Mouse (Mus musculus) hindbrain, embryonic 14.5 days (tissue): Measurements from ENCODE around the gene Sgtb. TPM values are rescaled to one million over a fixed set of nuclear protein-coding genes. Genes with fewer than 3 reads are reported as not detected.

Experiments
- ATAC-seq: fragments of 200-750 bp; cut with Nextera tagmentation; 2 replicates; pipeline ENCODE4 v1.8.0; 2017; ENCODE audit warnings: moderate number of reproducible peaks, mild to moderate bottlenecking, moderate TSS enrichment, moderate library complexity; ENCODE audit not compliant: low FRiP score
- DNase-seq: peaks from one replicate; pipeline ENCODE4 v3.0.0-alpha.2; 2015; ENCODE audit warnings: low spot score
- H3K27ac ChIP-seq: fragments of 300-500 bp; sonication (generic); 2 replicates; pipeline ENCODE4 v1.5.1; 2014; ENCODE audit warnings: mild to moderate bottlenecking, moderate library complexity
- H3K27me3 ChIP-seq: fragments of 300-500 bp; sonication (generic); 2 replicates; pipeline ENCODE4 v1.6.1; 2014; ENCODE audit warnings: mild to moderate bottlenecking, low read length, mixed read lengths; ENCODE audit not compliant: control insufficient read depth, insufficient read depth
- H3K36me3 ChIP-seq: fragments of 300-500 bp; sonication (generic); replicated peaks from 2 replicates; pipeline ENCODE4 v1.6.1; 2014; ENCODE audit not compliant: control insufficient read depth, insufficient read depth
- H3K4me1 ChIP-seq: fragments of 300-500 bp; sonication (generic); replicated peaks from 2 replicates; pipeline ENCODE4 v1.6.1; 2014; ENCODE audit warnings: antibody characterized with exemption, low read length, mixed read lengths; ENCODE audit not compliant: control insufficient read depth, insufficient read depth
- H3K4me2 ChIP-seq: fragments of 300-500 bp; sonication (generic); replicated peaks from 2 replicates; pipeline ENCODE4 v1.6.1; 2014; ENCODE audit warnings: mild to moderate bottlenecking, moderate library complexity
- H3K4me3 ChIP-seq: fragments of 300-500 bp; sonication (generic); replicated peaks from 2 replicates; pipeline ENCODE4 v1.5.1; 2014; ENCODE audit warnings: mild to moderate bottlenecking, low read length
- H3K9ac ChIP-seq: fragments of 300-500 bp; sonication (generic); 2 replicates; pipeline ENCODE4 v1.6.1; 2014
- H3K9me3 ChIP-seq: fragments of 300-500 bp; sonication (generic); 2 replicates; pipeline ENCODE4 v1.6.1; 2016; ENCODE audit warnings: low read length; ENCODE audit not compliant: control insufficient read depth
- WGBS: fragments of 180-500 bp; shearing (Covaris S2); extraction: QIAGEN DNeasy Blood & Tissue Kit; methylation state at CpG from one replicate; pipeline ENCODE4 v1.1.7; 2014; 5-methylcytosine and 5-hydroxymethylcytosine counted together
- polyA plus RNA-seq: library from polyadenylated mRNA; unstranded; fragments of >200 nt; fragmentation: Nextera tagmentation; extraction: Ambion mirVana; gene quantifications from 2 replicates; pipeline ENCODE4 v1.2.1, GENCODE M21; 2014

Sgtb gene
- polyA plus RNA-seq, 1 experiment from 2014 or later: 33.5 TPM

DNA sequence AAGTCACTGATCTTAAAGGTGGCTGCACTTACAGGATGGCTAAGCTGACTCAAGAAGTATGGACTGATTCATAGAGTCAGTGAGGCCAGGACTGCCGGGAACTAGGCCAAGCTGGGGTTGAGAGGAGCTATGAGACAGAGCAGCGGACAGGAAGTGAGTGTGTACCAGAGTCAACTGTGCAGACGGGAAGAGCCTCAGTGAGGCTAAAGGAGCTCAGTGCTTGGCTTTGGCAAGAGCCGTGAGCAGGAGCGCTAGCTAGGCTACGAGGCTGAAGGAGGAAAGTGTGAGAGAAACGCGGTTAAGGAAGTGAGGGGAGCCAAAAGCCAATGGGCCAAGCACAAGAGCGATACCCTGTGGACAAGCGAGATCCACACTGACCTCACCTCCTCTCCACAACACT is 34.8 kb upstream of the Sgtb start:
- Histone ChIP-seq H3K36me3 (peaks cover 33% of the 10 kb centered on the region), H3K4me3 (no peak overlapping the region), H3K4me2 (no peak overlapping the region), H3K4me1 (no peaks in the 10 kb centered on the region), H3K27ac (no peak overlapping the region), H3K27me3 (no peaks in the 10 kb centered on the region), H3K9me3 (no peaks in the 10 kb centered on the region), H3K9ac (no peak overlapping the region)
- DNase-seq (no peak), ATAC-seq (no peak)
- 82% methylated on average over 10 of the region's 10 CpGs for WGBS

DNA sequence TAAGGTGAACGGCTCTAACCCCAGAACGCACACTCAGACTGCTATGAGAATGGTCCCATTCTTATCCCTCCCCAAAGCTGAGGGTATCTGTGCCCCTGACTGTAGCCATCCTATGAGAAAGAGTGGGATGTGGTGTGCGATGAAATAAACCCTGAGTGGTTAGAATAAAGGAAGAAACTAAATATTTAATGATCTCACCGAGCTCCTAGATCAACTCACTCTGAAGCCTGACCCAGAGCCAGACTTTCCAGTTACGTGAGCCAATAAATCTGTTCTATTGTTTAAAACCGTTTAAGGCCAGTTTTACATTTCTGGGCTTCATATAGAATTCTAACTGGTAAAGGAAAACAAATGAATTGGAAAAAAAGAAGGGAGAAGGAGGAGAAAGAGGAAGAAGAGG is 32.5 kb upstream of the Sgtb start:
- Histone ChIP-seq H3K36me3 (peaks cover 12% of the 10 kb centered on the region), H3K4me3 (no peak overlapping the region), H3K9ac (no peak overlapping the region), H3K9me3 (no peaks in the 10 kb centered on the region), H3K27ac (no peak overlapping the region), H3K4me1 (no peaks in the 10 kb centered on the region), H3K27me3 (no peaks in the 10 kb centered on the region), H3K4me2 (no peak overlapping the region)
- DNase-seq (no peak), ATAC-seq (no peak)
- whole genome bisulfite sequencing: 84% methylated on average over 6 of the region's 6 CpGs

DNA sequence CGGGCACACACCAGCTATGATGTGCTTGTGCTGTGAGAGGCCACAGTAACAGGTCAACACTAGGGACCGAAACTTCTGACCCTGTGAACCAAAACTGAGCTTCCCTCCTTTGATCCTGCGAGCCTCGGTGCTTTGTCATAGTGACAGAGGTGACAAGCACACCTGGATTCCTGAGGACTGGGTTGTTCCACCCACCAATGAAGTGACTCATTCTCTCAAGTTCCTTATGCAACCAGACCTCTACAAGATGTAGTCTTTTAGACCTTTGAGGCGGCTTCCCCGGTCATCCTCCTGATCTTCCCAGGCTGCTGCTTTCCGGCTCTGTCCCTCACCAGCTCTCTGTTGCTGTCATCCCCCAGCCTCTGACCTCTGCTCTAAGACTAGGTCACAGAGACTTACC is 27.0 kb upstream of the Sgtb start:
- Histone ChIP-seq H3K27me3 (no peaks in the 10 kb centered on the region), H3K4me2 (no peak overlapping the region), H3K9ac (no peak overlapping the region), H3K4me1 (no peaks in the 10 kb centered on the region), H3K36me3 (no peaks in the 10 kb centered on the region), H3K9me3 (no peaks in the 10 kb centered on the region), H3K4me3 (no peak overlapping the region), H3K27ac (no peak overlapping the region)
- ATAC-seq (no peak), DNase-seq (no peak)
- 92% methylated on average over 7 of the region's 7 CpGs for WGBS

DNA sequence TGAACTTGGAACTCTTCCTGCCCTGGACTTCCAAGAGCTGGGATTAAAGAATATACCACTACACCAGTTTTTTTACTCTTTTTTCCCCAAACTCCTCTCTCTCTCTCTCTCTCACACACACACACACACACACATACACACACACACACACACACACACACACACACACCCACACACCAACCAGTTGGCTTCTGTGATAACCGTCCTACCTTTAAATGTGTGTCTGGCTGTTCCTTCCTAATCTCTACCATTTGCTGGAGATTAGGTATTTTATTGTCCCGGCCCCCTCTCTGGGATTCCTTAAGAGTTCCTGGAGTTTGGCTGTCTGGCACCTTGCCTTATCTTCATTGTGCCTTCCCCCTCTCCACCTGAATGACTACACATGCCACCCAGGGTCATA is 24.9 kb upstream of the Sgtb start:
- H3K36me3 ChIP-seq: no peaks in the 10 kb centered on the region
- H3K4me2 ChIP-seq: no peak overlapping the region
- DNase-seq (no peak), ATAC-seq (no peak)
- no peak overlapping the region for H3K9ac ChIP-seq
- H3K27me3 ChIP-seq: no peaks in the 10 kb centered on the region
- H3K4me1 ChIP-seq: no peaks in the 10 kb centered on the region
- no peak overlapping the region for H3K4me3 ChIP-seq
- 90% methylated on average over 2 of the region's 2 CpGs for WGBS
- H3K27ac ChIP-seq: no peak overlapping the region
- H3K9me3 ChIP-seq: no peaks in the 10 kb centered on the region

DNA sequence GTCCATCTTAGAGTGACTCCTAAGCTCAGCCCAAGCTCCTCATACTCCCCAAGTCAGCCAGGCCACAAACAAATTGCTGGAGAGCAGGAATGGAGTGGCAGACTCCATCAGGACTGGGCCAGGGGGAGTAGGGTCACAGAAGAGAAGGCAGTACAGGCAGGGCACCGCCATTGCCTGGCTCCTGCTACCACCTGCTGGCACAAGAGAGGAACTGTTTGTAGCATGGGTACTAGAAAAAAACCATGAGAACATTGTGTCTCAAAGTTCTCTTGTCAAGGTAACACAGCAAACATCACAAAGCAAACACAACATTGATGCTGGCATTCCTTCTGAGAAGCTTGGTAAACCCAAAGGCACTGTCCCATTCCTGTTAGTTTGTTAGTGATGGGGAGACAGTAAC is 20.2 kb upstream of the Sgtb start:
- WGBS: 22% methylated on average over 1 of the region's 1 CpGs
- Histone ChIP-seq H3K9me3 (no peaks in the 10 kb centered on the region), H3K27me3 (no peaks in the 10 kb centered on the region), H3K4me1 (no peaks in the 10 kb centered on the region), H3K4me2 (no peak overlapping the region), H3K9ac (no peak overlapping the region), H3K36me3 (peaks cover 9% of the 10 kb centered on the region; the same call in 1 of the 2 replicates), H3K27ac (no peak overlapping the region), H3K4me3 (no peak overlapping the region)
- DNase-seq: no peak
- ATAC-seq: peak; percentile 62; the same call in 1 of the 2 replicates

DNA sequence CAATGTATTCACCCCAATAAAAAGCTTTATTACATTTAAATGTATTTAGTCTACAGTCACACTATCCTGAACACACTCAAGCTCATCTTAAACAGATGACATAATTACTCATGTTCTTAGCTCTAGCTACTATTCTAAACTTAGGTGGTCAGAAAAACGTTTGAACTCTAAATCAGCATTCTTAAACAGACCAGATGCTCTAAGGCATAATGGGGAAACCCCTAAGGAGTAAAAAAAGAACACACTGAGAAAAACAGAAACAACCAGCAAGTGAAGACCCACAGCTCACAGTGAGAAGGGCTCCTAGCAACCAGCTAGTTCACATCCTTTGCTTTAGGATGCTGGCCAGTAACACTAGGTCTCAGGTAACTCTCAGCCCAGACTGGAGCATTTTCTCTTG is 17.8 kb upstream of the Sgtb start:
- no peak overlapping the region for H3K4me2 ChIP-seq
- ATAC-seq (no peak), DNase-seq (no peak)
- WGBS: 11% methylated on average over 1 of the region's 1 CpGs
- H3K27me3 ChIP-seq: no peaks in the 10 kb centered on the region
- H3K27ac ChIP-seq: no peak overlapping the region
- peaks cover 9% of the 10 kb centered on the region; the same call in 1 of the 2 replicates for H3K36me3 ChIP-seq
- H3K9ac ChIP-seq: no peak overlapping the region
- no peaks in the 10 kb centered on the region for H3K4me1 ChIP-seq
- H3K9me3 ChIP-seq: no peaks in the 10 kb centered on the region
- H3K4me3 ChIP-seq: no peak overlapping the region

DNA sequence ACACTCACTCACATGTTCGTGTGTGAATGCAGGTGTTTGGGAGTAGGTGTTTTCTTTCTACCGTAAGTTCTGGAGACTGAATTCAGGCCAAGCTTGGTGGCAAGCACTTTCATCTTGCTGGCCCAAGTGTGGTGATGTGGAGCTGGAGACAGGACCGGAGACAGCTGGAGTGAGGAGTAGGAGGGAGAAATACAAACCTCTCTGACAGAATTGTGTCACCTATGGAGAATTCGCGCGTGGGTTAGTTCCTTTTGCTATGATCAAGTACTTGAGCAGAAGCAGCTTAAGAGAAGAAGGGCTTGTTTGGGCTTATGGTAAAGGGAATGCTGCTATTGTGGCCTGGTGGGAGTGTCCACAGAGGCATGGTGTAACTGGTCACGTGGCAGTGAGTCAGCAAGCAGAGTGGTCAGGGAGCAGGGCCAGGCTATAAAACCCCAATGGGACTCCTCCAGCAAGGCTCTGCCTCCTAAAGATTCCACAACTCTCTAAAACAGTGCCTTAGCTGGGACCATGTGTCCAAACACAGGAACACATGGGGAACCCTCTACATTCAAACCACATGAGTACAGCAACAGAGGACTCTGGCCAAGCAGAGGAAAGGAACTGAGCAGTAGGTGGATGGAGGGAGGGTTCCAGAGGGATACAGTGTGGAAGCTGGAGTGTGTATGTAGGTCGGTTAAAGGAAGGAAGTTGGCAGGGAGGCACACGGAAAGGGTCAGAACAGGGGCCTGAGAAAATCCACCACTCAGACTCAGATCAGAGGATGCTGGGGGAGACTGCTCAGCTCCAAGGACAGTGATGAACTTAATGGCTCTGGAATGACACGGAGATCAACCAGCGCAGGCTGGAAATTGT is 14.8 kb upstream of the Sgtb start:
- no peak for DNase-seq
- H3K4me1 ChIP-seq: no peaks in the 10 kb centered on the region
- H3K4me2 ChIP-seq: no peak overlapping the region
- no peak for ATAC-seq
- no peak overlapping the region for H3K4me3 ChIP-seq
- no peak overlapping the region for H3K9ac ChIP-seq
- no peaks in the 10 kb centered on the region for H3K27me3 ChIP-seq
- peaks cover 9% of the 10 kb centered on the region; the same call in 1 of the 2 replicates for H3K36me3 ChIP-seq
- no peak overlapping the region for H3K27ac ChIP-seq
- WGBS: 81% methylated on average over 11 of the region's 11 CpGs
- no peaks in the 10 kb centered on the region for H3K9me3 ChIP-seq

DNA sequence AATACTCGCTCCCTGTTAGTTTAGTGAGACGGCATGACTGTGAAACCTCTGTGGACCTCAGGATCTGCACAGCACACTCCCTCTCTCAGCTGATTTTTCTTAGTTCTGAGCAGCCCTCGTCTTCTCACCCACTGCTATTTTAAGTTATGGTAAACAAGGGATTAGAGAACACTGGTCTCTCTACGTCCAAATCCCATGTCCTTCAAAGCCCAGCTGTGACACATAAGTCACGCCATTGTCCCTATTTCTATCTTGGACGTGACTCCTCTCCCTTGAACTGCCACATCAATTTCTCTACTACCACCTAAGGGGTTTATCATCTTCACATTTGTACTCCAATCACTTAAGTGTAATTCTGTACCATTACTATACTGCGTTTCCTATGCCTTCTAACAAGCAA is 13.6 kb upstream of the Sgtb start:
- DNase-seq (no peak), ATAC-seq (no peak)
- Histone ChIP-seq H3K4me1 (no peaks in the 10 kb centered on the region), H3K9me3 (no peaks in the 10 kb centered on the region), H3K9ac (no peak overlapping the region), H3K4me3 (no peak overlapping the region), H3K36me3 (peaks cover 9% of the 10 kb centered on the region; the same call in 1 of the 2 replicates), H3K27me3 (no peaks in the 10 kb centered on the region), H3K4me2 (no peak overlapping the region), H3K27ac (no peak overlapping the region)
- 65% methylated on average over 7 of the region's 7 CpGs for WGBS

DNA sequence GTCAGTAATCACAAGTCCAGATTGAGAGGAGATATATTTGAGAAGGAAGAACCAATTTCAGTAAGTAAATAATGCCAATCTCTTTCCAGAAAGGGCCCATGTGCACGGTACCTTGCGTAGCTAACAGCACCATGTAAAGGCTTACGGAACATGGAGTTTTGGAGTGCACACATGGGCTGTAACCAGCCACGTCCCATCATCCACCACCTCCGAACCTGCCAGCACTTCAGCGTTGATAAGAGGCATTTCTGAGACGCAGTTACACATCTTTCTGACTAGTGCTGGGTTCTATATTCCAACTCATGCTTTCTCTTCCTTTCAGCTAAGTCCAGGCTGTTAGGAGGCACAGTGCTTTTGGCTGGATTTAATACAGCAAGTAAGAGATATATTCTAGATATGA is 12.4 kb upstream of the Sgtb start:
- Histone ChIP-seq H3K9ac (no peak overlapping the region), H3K27me3 (no peaks in the 10 kb centered on the region), H3K9me3 (no peaks in the 10 kb centered on the region), H3K4me3 (no peak overlapping the region), H3K36me3 (peaks cover 9% of the 10 kb centered on the region; the same call in 1 of the 2 replicates), H3K4me2 (no peak overlapping the region), H3K27ac (no peak overlapping the region), H3K4me1 (no peaks in the 10 kb centered on the region)
- no peak for DNase-seq
- WGBS: 97% methylated on average over 7 of the region's 7 CpGs
- no peak for ATAC-seq
